Mouse (Mus musculus) embryonic fibroblast, embryonic 13.5 days (primary cell): ENCODE measurements around the gene Zfp536. TPM values are rescaled to one million over a fixed set of nuclear protein-coding genes. Genes with fewer than 3 reads are reported as not detected.
A peak's percentile ranks its signal among the peaks of the same experiment; 100 is the strongest.

ENCODE experiments used
- H3K27ac ChIP-seq: 2 replicates; pipeline ENCODE4 v1.5.1; 2012; ENCODE audit warnings: low read length, control low read depth, inconsistent platforms; ENCODE audit not compliant: insufficient read depth
- H3K4me1 ChIP-seq: 2 replicates; pipeline ENCODE4 v1.6.1; 2011; ENCODE audit warnings: low read length; ENCODE audit not compliant: control insufficient read depth, insufficient read depth
- H3K4me3 ChIP-seq: 2 replicates; pipeline ENCODE4 v1.5.1; 2011; ENCODE audit warnings: mild to moderate bottlenecking, control low read depth, low read length; ENCODE audit not compliant: insufficient read depth
- CTCF ChIP-seq: IDR thresholded peaks from 2 replicates; pipeline ENCODE4 v1.5.1; 2011; ENCODE audit warnings: mild to moderate bottlenecking, control low read depth, low read length, moderate library complexity, borderline replicate concordance; ENCODE audit not compliant: insufficient read depth
- POLR2A ChIP-seq: IDR thresholded peaks from 2 replicates; pipeline ENCODE4 v1.6.1; 2011; ENCODE audit warnings: low read depth, mild to moderate bottlenecking, control low read depth, low read length, moderate library complexity
- polyA plus RNA-seq: library from polyadenylated mRNA; stranded (reverse); fragments of >200 nt; gene quantifications from 2 replicates; pipeline ENCODE4 v1.2.4, GENCODE M21; 2011; ENCODE audit warnings: low read depth; ENCODE audit not compliant: missing spikeins, insufficient read length

Gene Zfp536
- polyA plus RNA-seq, 1 experiment: 1.4 TPM

GRCm38 (mm10) chr7:37639740-37640397 lies 133.6 kb downstream of the Zfp536 start:
- H3K4me3 ChIP-seq: no peak overlapping the region
- TF ChIP-seq CTCF (no peak), POLR2A (no peak)
- H3K27ac ChIP-seq: no peak overlapping the region
- no peaks in the 10 kb centered on the region for H3K4me1 ChIP-seq

DNA sequence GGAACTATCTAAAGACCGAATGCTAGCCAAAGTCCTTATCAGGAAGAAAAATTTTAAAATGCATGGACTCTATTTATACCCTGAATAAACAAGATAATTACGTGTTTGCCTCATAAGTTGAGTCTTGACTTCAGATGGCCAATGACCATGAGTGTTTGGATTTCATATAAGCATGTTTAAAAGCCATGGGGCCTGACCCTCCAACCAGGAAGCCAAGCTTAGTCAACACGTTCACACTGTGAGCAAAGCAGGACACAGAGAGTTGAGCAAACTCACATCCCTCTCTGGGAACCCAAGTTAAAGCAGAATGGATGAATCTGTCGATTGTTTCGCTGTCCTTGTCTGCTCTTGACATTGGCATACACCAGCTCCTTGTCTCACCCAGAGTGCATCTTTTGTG lies 138.6 kb downstream of the Zfp536 start:
- Histone ChIP-seq H3K4me1 (no peaks in the 10 kb centered on the region), H3K27ac (no peak overlapping the region), H3K4me3 (no peak overlapping the region)
- TF ChIP-seq CTCF (no peak), POLR2A (no peak)

DNA sequence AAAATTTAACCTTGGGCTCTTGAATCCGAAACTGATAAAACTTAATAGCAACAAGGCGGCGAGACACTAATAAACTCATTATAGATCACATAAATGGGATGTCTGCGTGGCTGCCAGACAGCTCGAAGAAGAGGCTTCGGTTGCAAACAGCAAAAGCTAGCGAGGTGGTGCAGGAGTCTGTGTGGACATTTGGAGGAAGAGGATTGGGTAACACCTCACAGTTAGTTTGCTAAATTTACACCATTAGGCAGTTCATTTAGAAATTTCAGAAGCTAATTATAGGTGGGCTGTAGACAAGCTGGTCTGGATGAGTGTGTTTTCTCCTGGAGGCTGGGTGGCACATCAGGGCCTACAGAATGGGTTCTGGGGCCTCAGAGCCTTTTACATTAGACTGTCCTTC lies 143.0 kb downstream of the Zfp536 start:
- TF ChIP-seq CTCF (no peak), POLR2A (no peak)
- no peak overlapping the region for H3K4me3 ChIP-seq

DNA sequence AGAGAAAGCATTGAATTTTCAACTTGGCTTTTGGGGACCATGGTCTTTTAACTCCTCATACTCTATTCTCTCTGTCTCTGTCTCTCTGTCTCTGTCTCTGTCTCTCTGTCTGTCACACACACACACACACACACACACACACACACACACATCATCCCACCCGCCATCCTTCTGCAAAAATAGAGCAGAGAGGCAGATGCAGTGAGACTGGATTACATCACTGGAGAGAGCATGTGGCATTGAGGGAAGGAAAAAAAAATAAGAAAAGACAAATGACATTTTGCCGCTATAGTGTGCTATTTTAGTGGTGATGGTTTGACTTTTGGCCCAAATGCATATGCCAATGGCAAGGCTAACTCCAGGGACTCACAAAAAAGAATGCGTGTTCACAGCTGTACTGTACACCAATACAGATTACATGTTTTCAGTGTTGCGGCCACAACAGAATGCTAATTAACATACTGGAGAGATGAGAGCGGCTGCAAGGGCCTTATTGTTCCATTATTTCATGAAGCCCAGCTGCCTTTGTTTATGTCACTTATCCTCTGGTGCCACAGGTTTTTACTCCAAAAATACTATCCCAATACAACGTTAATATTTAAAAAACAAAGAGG lies 145.4 kb downstream of the Zfp536 start:
- TF ChIP-seq POLR2A: no peak
- no peak for TF ChIP-seq CTCF
- Histone ChIP-seq H3K4me1 (0 out of 2 replicates have a peak, but pooled peaks cover 2% of the 10 kb centered on the region), H3K27ac (no peak overlapping the region), H3K4me3 (no peak overlapping the region)

More for the DNA sequence above, 143.0 kb downstream of the Zfp536 start:
- Histone ChIP-seq H3K27ac (no peak overlapping the region), H3K4me1 (no peaks in the 10 kb centered on the region)

GRCm38 (mm10) chr7:37625758-37626157 lies 147.7 kb downstream of the Zfp536 start:
- Histone ChIP-seq H3K4me1 (0 out of 2 replicates have a peak, but pooled peaks cover 2% of the 10 kb centered on the region), H3K4me3 (no peak overlapping the region), H3K27ac (no peak overlapping the region)
- TF ChIP-seq POLR2A (no peak), CTCF (no peak)

DNA sequence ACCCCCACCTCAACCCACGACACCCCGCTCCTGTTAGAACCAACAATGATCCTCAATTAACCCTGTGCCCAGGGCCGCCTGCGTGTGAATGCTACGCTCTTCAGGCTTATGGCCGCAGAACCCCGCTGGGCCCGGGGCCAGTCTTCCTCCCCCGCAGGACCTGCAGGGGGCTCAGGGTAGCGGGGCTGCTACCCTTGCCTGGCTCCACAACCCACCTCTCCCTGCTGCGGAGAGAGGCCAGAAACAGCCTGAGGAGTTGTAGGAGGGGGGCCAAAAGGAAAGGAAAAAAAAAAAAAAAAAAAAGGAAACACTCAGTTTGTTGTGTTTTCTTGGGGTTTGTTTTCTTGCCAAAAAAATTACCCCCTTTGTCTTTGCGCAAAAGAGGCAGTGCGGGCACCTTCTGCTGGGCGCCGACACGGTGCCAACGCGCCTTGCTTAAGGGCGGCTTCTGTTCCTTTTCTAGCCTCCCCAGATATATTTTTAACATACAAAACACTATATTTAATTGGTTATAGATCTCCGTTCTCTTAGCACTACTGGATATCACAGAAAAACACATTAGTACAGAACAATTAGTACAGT lies 148.6 kb downstream of the Zfp536 start:
- H3K4me1 ChIP-seq: 0 out of 2 replicates have a peak, but pooled peaks cover 2% of the 10 kb centered on the region
- H3K27ac ChIP-seq: no peak overlapping the region
- H3K4me3 ChIP-seq: peak overlapping the region; percentile 25
- no peak for TF ChIP-seq CTCF
- TF ChIP-seq POLR2A: no peak

- no peak for TF ChIP-seq POLR2A
- no peak for TF ChIP-seq CTCF
- Histone ChIP-seq H3K4me1 (0 out of 2 replicates have a peak, but pooled peaks cover 2% of the 10 kb centered on the region), H3K27ac (no peak overlapping the region), H3K4me3 (peak overlapping the region; percentile 43)
Measured at GRCm38 (mm10) chr7:37623903-37624758, 149.3 kb downstream of the Zfp536 start.

- no peak for TF ChIP-seq CTCF
- TF ChIP-seq POLR2A: no peak
- Histone ChIP-seq H3K4me3 (no peak overlapping the region), H3K4me1 (no peaks in the 10 kb centered on the region), H3K27ac (no peak overlapping the region)
Measured at GRCm38 (mm10) chr7:37619254-37619653, 154.2 kb downstream of the Zfp536 start.

GRCm38 (mm10) chr7:37617880-37618279 lies 155.6 kb downstream of the Zfp536 start:
- no peak for TF ChIP-seq CTCF
- TF ChIP-seq POLR2A: no peak
- H3K27ac ChIP-seq: no peak overlapping the region
- no peak overlapping the region for H3K4me3 ChIP-seq
- no peaks in the 10 kb centered on the region for H3K4me1 ChIP-seq
